Mouse (Mus musculus) kidney, adult 9 months (tissue): ENCODE data around the gene Fibin.

Experiments used
- DNase-seq: peaks from one replicate; pipeline ENCODE4 v3.0.0; 2022

The Fibin gene

GRCm38 (mm10) chr2:110362432-110363283 is at the start of gene Fibin:
Gene Fibin (minus strand): TSS chr2:110363183.
- DNase-seq, result peak; percentile 50

GRCm38 (mm10) chr2:110411428-110411827 is 48.4 kb upstream of the Fibin start:
- no peak for DNase-seq

GRCm38 (mm10) chr2:110408757-110409156 is 45.8 kb upstream of the Fibin start:
- DNase-seq, result no peak

GRCm38 (mm10) chr2:110392714-110393336 is 29.8 kb upstream of the Fibin start:
- no peak for DNase-seq

- no peak for DNase-seq
Observed at GRCm38 (mm10) chr2:110390736-110391409, 27.9 kb upstream of the Fibin start.

- no peak for DNase-seq
Observed at GRCm38 (mm10) chr2:110379811-110380210, 16.8 kb upstream of the Fibin start.

- DNase-seq, result peak; percentile 70
Observed at GRCm38 (mm10) chr2:110376660-110377059, 13.7 kb upstream of the Fibin start.

GRCm38 (mm10) chr2:110375475-110375874 is 12.5 kb upstream of the Fibin start:
- no peak for DNase-seq

GRCm38 (mm10) chr2:110373186-110373585 is 10.2 kb upstream of the Fibin start:
- DNase-seq, result no peak

GRCm38 (mm10) chr2:110367382-110367887 is 4.5 kb upstream of the Fibin start:
- DNase-seq, result peak; percentile 35

- peak; percentile 60 for DNase-seq
Observed at GRCm38 (mm10) chr2:110365401-110365800, 2.4 kb upstream of the Fibin start.

- no peak for DNase-seq
Observed at GRCm38 (mm10) chr2:110363855-110364254, 872 bp upstream of the Fibin start.

- DNase-seq, result no peak
Observed at GRCm38 (mm10) chr2:110353302-110353970, 9.5 kb downstream of the Fibin start.

- DNase-seq, result peak; percentile 27
Observed at GRCm38 (mm10) chr2:110351843-110352251, 11.1 kb downstream of the Fibin start.

- no peak for DNase-seq
Observed at GRCm38 (mm10) chr2:110351406-110351805, 11.6 kb downstream of the Fibin start.

GRCm38 (mm10) chr2:110328953-110329352 is 34.0 kb downstream of the Fibin start:
- no peak for DNase-seq

GRCm38 (mm10) chr2:110319949-110320348 is 43.0 kb downstream of the Fibin start:
- no peak for DNase-seq

GRCm38 (mm10) chr2:110319266-110319665 is 43.7 kb downstream of the Fibin start:
- no peak for DNase-seq

- DNase-seq, result no peak
Observed at GRCm38 (mm10) chr2:110318719-110319118, 44.3 kb downstream of the Fibin start.

- DNase-seq, result no peak
Observed at GRCm38 (mm10) chr2:110316116-110316883, 46.7 kb downstream of the Fibin start.

GRCm38 (mm10) chr2:110314509-110315155 is 48.4 kb downstream of the Fibin start, which contains the start of gene Bbox1:
Gene Bbox1 (minus strand): TSS chr2:110314560.
- no peak for DNase-seq
